Mouse (Mus musculus): ENCODE measurements around the gene Ctc1.
A peak's percentile ranks its signal among the peaks of the same experiment; 100 is the strongest.

DNA sequence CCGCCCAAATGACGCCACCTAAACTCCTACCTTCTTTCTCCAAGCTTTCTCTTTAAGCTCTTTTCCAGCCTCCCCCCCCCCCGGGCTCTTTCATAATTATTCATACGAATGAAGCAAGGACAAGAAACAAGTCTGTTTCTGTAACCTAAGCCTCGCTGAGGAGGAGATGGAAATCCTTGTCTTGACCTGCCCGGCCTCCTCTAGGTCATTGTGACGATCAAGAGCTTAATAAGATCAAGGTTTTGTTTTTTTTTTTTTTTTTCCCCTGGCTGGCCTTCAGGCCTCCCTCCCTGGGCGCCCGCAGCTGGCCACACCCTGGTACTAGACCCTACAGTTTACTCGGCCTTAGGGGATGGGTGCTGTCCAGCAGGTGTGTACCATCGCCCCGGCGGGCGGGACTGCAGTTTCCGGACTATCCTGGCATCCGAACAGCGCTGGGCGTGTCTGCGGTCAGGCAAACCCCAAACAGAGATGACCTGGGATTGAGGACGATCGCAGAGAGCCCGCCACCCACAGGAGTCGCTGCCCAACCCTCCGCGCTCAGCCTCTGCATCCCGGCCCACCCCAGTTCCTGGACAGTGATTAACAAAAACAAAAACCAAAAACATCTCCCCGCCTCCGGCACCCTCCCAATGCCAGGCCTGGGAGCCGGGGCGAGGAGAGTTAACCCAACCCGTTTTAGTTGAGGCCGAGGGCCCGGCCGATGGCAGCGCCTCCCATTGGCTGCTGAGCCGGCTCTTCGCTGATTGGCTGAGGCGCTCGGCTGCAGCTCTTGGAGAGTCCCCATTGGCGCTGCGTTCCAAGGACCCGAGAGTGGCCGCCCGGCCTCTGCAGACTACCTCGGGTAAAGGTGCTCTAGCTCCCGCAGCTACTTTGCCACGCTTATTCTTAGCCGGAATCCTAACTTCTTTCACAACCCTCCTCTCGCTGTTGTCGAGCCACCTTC lies 48.1 kb upstream of the Ctc1 start, which contains the start of gene Slc25a35:
- TF ChIP-seq CTCF (IDR thresholded peaks at IDR 0.05; ENCODE audit: low read depth) (peak; percentile 47; the same call in 1 of the 2 replicates), EP300 (IDR thresholded peaks at IDR 0.05; ENCODE audit: low read depth) (no peak)
